Mouse (Mus musculus): ENCODE measurements at regions not wholly inside any gene's neighbourhood (a gene's known extent, or its start where the extent isn't known, plus 50 kb on each side); places are given as distances from the start of the nearest gene placed in this dataset.

- Histone ChIP-seq H3K4me3 (replicated peaks) (peak overlapping the region; percentile 17), H3K36me3 (replicated peaks; ENCODE audit: low read length) (peaks cover 10% of the 10 kb centered on the region), H3K9me3 (peaks cover 10% of the 10 kb centered on the region), H3K4me1 (peaks cover 69% of the 10 kb centered on the region), H3K27me3 (replicated peaks) (no peaks in the 10 kb centered on the region)
- TF ChIP-seq FLI1 (IDR thresholded peaks at IDR 0.05; ENCODE audit: low read length), result peak; percentile 86
- TF ChIP-seq GATA1 (IDR thresholded peaks at IDR 0.05; ENCODE audit: borderline replicate concordance, low read length), result peak; percentile 90; the same call in 2 of the 3 replicates
These were observed 118.8 kb upstream of the Mgat5 start for GRCm38 (mm10) chr1:127085988-127086387.

- H3K36me3 ChIP-seq (replicated peaks; ENCODE audit: low read length), result peaks cover 13% of the 10 kb centered on the region
- H3K4me1 ChIP-seq, result peaks cover 78% of the 10 kb centered on the region
- no peak for TF ChIP-seq FLI1 (IDR thresholded peaks at IDR 0.05; ENCODE audit: low read length)
- no peak for TF ChIP-seq GATA1 (IDR thresholded peaks at IDR 0.05; ENCODE audit: borderline replicate concordance, low read length)
- H3K27me3 ChIP-seq (replicated peaks), result no peaks in the 10 kb centered on the region
- H3K9me3 ChIP-seq, result peaks cover 13% of the 10 kb centered on the region
- no peak overlapping the region for H3K4me3 ChIP-seq (replicated peaks)
These were observed 121.0 kb upstream of the Mgat5 start for GRCm38 (mm10) chr1:127083761-127084308.

- TF ChIP-seq GATA1 (IDR thresholded peaks at IDR 0.05; ENCODE audit: borderline replicate concordance, low read length), result no peak
These were observed 125.8 kb upstream of the Mgat5 start for GRCm38 (mm10) chr1:127079012-127079411.

GRCm38 (mm10) chr1:127062430-127062829, 142.4 kb upstream of the Mgat5 start:
- peaks cover 2% of the 10 kb centered on the region for H3K27me3 ChIP-seq (replicated peaks)
- TF ChIP-seq FLI1 (IDR thresholded peaks at IDR 0.05; ENCODE audit: low read length) (no peak), GATA1 (IDR thresholded peaks at IDR 0.05; ENCODE audit: borderline replicate concordance, low read length) (no peak)
- no peaks in the 10 kb centered on the region for H3K36me3 ChIP-seq (replicated peaks; ENCODE audit: low read length)
- no peak overlapping the region for H3K4me3 ChIP-seq (replicated peaks)
- H3K9me3 ChIP-seq, result peaks cover 5% of the 10 kb centered on the region; the same call in 1 of the 2 replicates
- peaks cover 5% of the 10 kb centered on the region for H3K4me1 ChIP-seq

More at GRCm38 (mm10) chr1:127079012-127079411, 125.8 kb upstream of the Mgat5 start:
- H3K9me3 ChIP-seq, result peaks cover 8% of the 10 kb centered on the region; the same call in 1 of the 2 replicates
- H3K27me3 ChIP-seq (replicated peaks), result no peaks in the 10 kb centered on the region
- H3K4me1 ChIP-seq, result peaks cover 73% of the 10 kb centered on the region
- peak overlapping the region; percentile 64 for H3K4me3 ChIP-seq (replicated peaks)
- peaks cover 8% of the 10 kb centered on the region for H3K36me3 ChIP-seq (replicated peaks; ENCODE audit: low read length)

- Histone ChIP-seq H3K27me3 (replicated peaks) (no peaks in the 10 kb centered on the region), H3K9me3 (peaks cover 4% of the 10 kb centered on the region), H3K36me3 (replicated peaks; ENCODE audit: low read length) (no peaks in the 10 kb centered on the region), H3K4me1 (peaks cover 16% of the 10 kb centered on the region), H3K4me3 (replicated peaks) (no peak overlapping the region)
- no peak for TF ChIP-seq GATA1 (IDR thresholded peaks at IDR 0.05; ENCODE audit: borderline replicate concordance, low read length)
- TF ChIP-seq FLI1 (IDR thresholded peaks at IDR 0.05; ENCODE audit: low read length), result no peak
These were observed 158.9 kb upstream of the Mgat5 start for GRCm38 (mm10) chr1:127045711-127046420.

- Histone ChIP-seq H3K4me3 (replicated peaks) (no peak overlapping the region), H3K9me3 (peaks cover 5% of the 10 kb centered on the region), H3K36me3 (replicated peaks; ENCODE audit: low read length) (peaks cover 5% of the 10 kb centered on the region), H3K27me3 (replicated peaks) (peaks cover 4% of the 10 kb centered on the region), H3K4me1 (0 out of 2 replicates have a peak, but pooled peaks cover 4% of the 10 kb centered on the region)
- TF ChIP-seq FLI1 (IDR thresholded peaks at IDR 0.05; ENCODE audit: low read length) (no peak), GATA1 (IDR thresholded peaks at IDR 0.05; ENCODE audit: borderline replicate concordance, low read length) (no peak)
These were observed 170.1 kb upstream of the Mgat5 start for GRCm38 (mm10) chr1:127034748-127035147.

GRCm38 (mm10) chr1:127031563-127031962, 173.3 kb upstream of the Mgat5 start:
- TF ChIP-seq GATA1 (IDR thresholded peaks at IDR 0.05; ENCODE audit: borderline replicate concordance, low read length), result no peak
- no peak for TF ChIP-seq FLI1 (IDR thresholded peaks at IDR 0.05; ENCODE audit: low read length)
- Histone ChIP-seq H3K9me3 (no peaks in the 10 kb centered on the region), H3K4me3 (replicated peaks) (no peak overlapping the region), H3K27me3 (replicated peaks) (peaks cover 13% of the 10 kb centered on the region), H3K4me1 (no peaks in the 10 kb centered on the region), H3K36me3 (replicated peaks; ENCODE audit: low read length) (no peaks in the 10 kb centered on the region)

- no peaks in the 10 kb centered on the region for H3K9me3 ChIP-seq
- no peak for TF ChIP-seq FLI1 (IDR thresholded peaks at IDR 0.05; ENCODE audit: low read length)
- no peak for TF ChIP-seq GATA1 (IDR thresholded peaks at IDR 0.05; ENCODE audit: borderline replicate concordance, low read length)
- peaks cover 13% of the 10 kb centered on the region for H3K27me3 ChIP-seq (replicated peaks)
- no peak overlapping the region for H3K4me3 ChIP-seq (replicated peaks)
- H3K36me3 ChIP-seq (replicated peaks; ENCODE audit: low read length), result no peaks in the 10 kb centered on the region
- no peaks in the 10 kb centered on the region for H3K4me1 ChIP-seq
These were observed 175.8 kb upstream of the Mgat5 start for GRCm38 (mm10) chr1:127028872-127029497.

GRCm38 (mm10) chr1:127023100-127023499, 181.7 kb upstream of the Mgat5 start:
- H3K27me3 ChIP-seq (replicated peaks), result peaks cover 8% of the 10 kb centered on the region
- H3K4me3 ChIP-seq (replicated peaks), result no peak overlapping the region
- no peaks in the 10 kb centered on the region for H3K36me3 ChIP-seq (replicated peaks; ENCODE audit: low read length)
- peaks cover 4% of the 10 kb centered on the region; the same call in 1 of the 2 replicates for H3K4me1 ChIP-seq
- TF ChIP-seq GATA1 (IDR thresholded peaks at IDR 0.05; ENCODE audit: borderline replicate concordance, low read length), result no peak
- no peak for TF ChIP-seq FLI1 (IDR thresholded peaks at IDR 0.05; ENCODE audit: low read length)
- no peaks in the 10 kb centered on the region for H3K9me3 ChIP-seq

- peaks cover 4% of the 10 kb centered on the region for H3K27me3 ChIP-seq (replicated peaks)
- no peak overlapping the region for H3K4me3 ChIP-seq (replicated peaks)
- H3K9me3 ChIP-seq, result no peaks in the 10 kb centered on the region
- no peak for TF ChIP-seq GATA1 (IDR thresholded peaks at IDR 0.05; ENCODE audit: borderline replicate concordance, low read length)
- TF ChIP-seq FLI1 (IDR thresholded peaks at IDR 0.05; ENCODE audit: low read length), result no peak
- no peaks in the 10 kb centered on the region for H3K36me3 ChIP-seq (replicated peaks; ENCODE audit: low read length)
- peaks cover 4% of the 10 kb centered on the region; the same call in 1 of the 2 replicates for H3K4me1 ChIP-seq
These were observed 187.1 kb upstream of the Nckap5 start for GRCm38 (mm10) chr1:127017698-127018097.
